Mouse (Mus musculus): Measurements from ENCODE around the gene Dock4. TPM values are rescaled to one million over a fixed set of nuclear protein-coding genes. Genes with fewer than 3 reads are reported as not detected.

Gene Dock4
- polyA plus RNA-seq, 2 experiments, result 7.7 to 12.2 TPM

- no peak for ATAC-seq (ENCODE audit: low FRiP score, low read depth)
- Histone ChIP-seq H3K4me1 (ENCODE audit: control insufficient read depth, insufficient read depth, low read length) (no peaks in the 10 kb centered on the region), H3K4me3 (replicated peaks; ENCODE audit: low read length) (no peak overlapping the region), H3K27me3 (ENCODE audit: control insufficient read depth, insufficient read depth, low read length) (no peaks in the 10 kb centered on the region), H3K9ac (ENCODE audit: low read depth, low read length, severe bottlenecking) (no peak overlapping the region), H3K27ac (replicated peaks; ENCODE audit: low read depth, low read length) (no peak overlapping the region), H3K9me3 (ENCODE audit: control insufficient read depth, low read length) (no peaks in the 10 kb centered on the region), H3K36me3 (ENCODE audit: control insufficient read depth, insufficient read depth, low read length) (no peaks in the 10 kb centered on the region), H3K4me2 (replicated peaks; ENCODE audit: low read depth, low read length, severe bottlenecking) (no peak overlapping the region)
- no peak for TF ChIP-seq POLR2A (IDR thresholded peaks at IDR 0.05; ENCODE audit: borderline replicate concordance, extremely low read depth, insufficient read depth, insufficient read length)
- 87% methylated on average over 8 of the region's 8 CpGs for WGBS
- DNase-seq (ENCODE audit: low spot score), result no peak
These were observed 30.3 kb upstream of the Dock4 start for GRCm38 (mm10) chr12:40415312-40415925.

GRCm38 (mm10) chr12:40417257-40417656 lies 28.5 kb upstream of the Dock4 start:
- ATAC-seq (ENCODE audit: low FRiP score, low read depth), result no peak
- no peaks in the 10 kb centered on the region for H3K27me3 ChIP-seq (ENCODE audit: control insufficient read depth, insufficient read depth, low read length)
- 89% methylated on average over 4 of the region's 4 CpGs for WGBS
- no peaks in the 10 kb centered on the region for H3K4me1 ChIP-seq (ENCODE audit: control insufficient read depth, insufficient read depth, low read length)
- no peak overlapping the region for H3K9ac ChIP-seq (ENCODE audit: low read depth, low read length, severe bottlenecking)
- H3K27ac ChIP-seq (replicated peaks; ENCODE audit: low read depth, low read length), result no peak overlapping the region
- no peaks in the 10 kb centered on the region for H3K36me3 ChIP-seq (ENCODE audit: control insufficient read depth, insufficient read depth, low read length)
- TF ChIP-seq POLR2A (IDR thresholded peaks at IDR 0.05; ENCODE audit: borderline replicate concordance, extremely low read depth, insufficient read depth, insufficient read length), result no peak
- H3K4me2 ChIP-seq (replicated peaks; ENCODE audit: low read depth, low read length, severe bottlenecking), result no peak overlapping the region
- H3K9me3 ChIP-seq (ENCODE audit: control insufficient read depth, low read length), result no peaks in the 10 kb centered on the region
- no peak overlapping the region for H3K4me3 ChIP-seq (replicated peaks; ENCODE audit: low read length)
- no peak for DNase-seq (ENCODE audit: low spot score)

DNA sequence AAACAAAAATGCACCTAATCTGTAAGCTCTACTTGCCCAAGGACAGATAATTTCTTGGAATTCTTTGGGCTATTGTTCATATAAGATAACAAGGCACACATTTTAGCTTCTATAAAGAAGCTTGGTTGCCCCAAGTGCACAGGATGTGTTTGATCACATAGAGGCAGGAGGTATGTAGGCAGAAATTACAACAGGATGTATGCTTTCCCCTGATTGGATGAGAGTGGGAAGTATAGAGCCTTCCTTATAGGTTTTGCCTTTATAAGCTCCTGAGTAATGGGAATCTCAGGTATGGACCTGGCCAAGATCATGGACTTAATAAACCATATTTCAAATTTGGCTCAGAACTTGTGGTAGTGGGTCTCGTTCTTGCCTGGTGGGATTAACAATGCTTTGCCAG lies 20.8 kb upstream of the Dock4 start:
- 77% methylated on average over 1 of the region's 1 CpGs for WGBS
- no peak overlapping the region for H3K9ac ChIP-seq (ENCODE audit: low read depth, low read length, severe bottlenecking)
- DNase-seq (ENCODE audit: low spot score), result no peak
- no peak overlapping the region for H3K27ac ChIP-seq (replicated peaks; ENCODE audit: low read depth, low read length)
- no peak for ATAC-seq (ENCODE audit: low FRiP score, low read depth)
- no peaks in the 10 kb centered on the region for H3K27me3 ChIP-seq (ENCODE audit: control insufficient read depth, insufficient read depth, low read length)
- H3K4me2 ChIP-seq (replicated peaks; ENCODE audit: low read depth, low read length, severe bottlenecking), result no peak overlapping the region
- H3K36me3 ChIP-seq (ENCODE audit: control insufficient read depth, insufficient read depth, low read length), result peaks cover 3% of the 10 kb centered on the region; the same call in 1 of the 2 replicates
- H3K4me3 ChIP-seq (replicated peaks; ENCODE audit: low read length), result no peak overlapping the region
- no peaks in the 10 kb centered on the region for H3K9me3 ChIP-seq (ENCODE audit: control insufficient read depth, low read length)
- no peaks in the 10 kb centered on the region for H3K4me1 ChIP-seq (ENCODE audit: control insufficient read depth, insufficient read depth, low read length)
- no peak for TF ChIP-seq POLR2A (IDR thresholded peaks at IDR 0.05; ENCODE audit: borderline replicate concordance, extremely low read depth, insufficient read depth, insufficient read length)

- no peak overlapping the region for H3K27ac ChIP-seq (replicated peaks; ENCODE audit: low read depth, low read length)
- H3K27me3 ChIP-seq (ENCODE audit: control insufficient read depth, insufficient read depth, low read length), result no peaks in the 10 kb centered on the region
- no peak for TF ChIP-seq POLR2A (IDR thresholded peaks at IDR 0.05; ENCODE audit: borderline replicate concordance, extremely low read depth, insufficient read depth, insufficient read length)
- no peak overlapping the region for H3K4me2 ChIP-seq (replicated peaks; ENCODE audit: low read depth, low read length, severe bottlenecking)
- peaks cover 3% of the 10 kb centered on the region; the same call in 1 of the 2 replicates for H3K36me3 ChIP-seq (ENCODE audit: control insufficient read depth, insufficient read depth, low read length)
- H3K9ac ChIP-seq (ENCODE audit: low read depth, low read length, severe bottlenecking), result no peak overlapping the region
- ATAC-seq (ENCODE audit: low FRiP score, low read depth), result no peak
- H3K4me3 ChIP-seq (replicated peaks; ENCODE audit: low read length), result no peak overlapping the region
- no peaks in the 10 kb centered on the region for H3K9me3 ChIP-seq (ENCODE audit: control insufficient read depth, low read length)
- no peaks in the 10 kb centered on the region for H3K4me1 ChIP-seq (ENCODE audit: control insufficient read depth, insufficient read depth, low read length)
- no peak for DNase-seq (ENCODE audit: low spot score)
- 86% methylated on average over 10 of the region's 10 CpGs for WGBS
These were observed 18.1 kb upstream of the Dock4 start for GRCm38 (mm10) chr12:40427606-40428005.

- Histone ChIP-seq H3K4me2 (replicated peaks; ENCODE audit: low read depth, low read length, severe bottlenecking) (no peak overlapping the region), H3K4me1 (ENCODE audit: control insufficient read depth, insufficient read depth, low read length) (no peaks in the 10 kb centered on the region; the same call in 1 of the 2 replicates), H3K9me3 (ENCODE audit: control insufficient read depth, low read length) (no peaks in the 10 kb centered on the region), H3K36me3 (ENCODE audit: control insufficient read depth, insufficient read depth, low read length) (peaks cover 3% of the 10 kb centered on the region; the same call in 1 of the 2 replicates), H3K9ac (ENCODE audit: low read depth, low read length, severe bottlenecking) (no peak overlapping the region), H3K27me3 (ENCODE audit: control insufficient read depth, insufficient read depth, low read length) (no peaks in the 10 kb centered on the region), H3K27ac (replicated peaks; ENCODE audit: low read depth, low read length) (no peak overlapping the region), H3K4me3 (replicated peaks; ENCODE audit: low read length) (no peak overlapping the region)
- ATAC-seq (ENCODE audit: low FRiP score, low read depth) (no peak), DNase-seq (ENCODE audit: low spot score) (no peak)
- TF ChIP-seq POLR2A (IDR thresholded peaks at IDR 0.05; ENCODE audit: borderline replicate concordance, extremely low read depth, insufficient read depth, insufficient read length), result no peak
- WGBS, result 28% methylated on average over 3 of the region's 3 CpGs
These were observed 15.8 kb upstream of the Dock4 start for GRCm38 (mm10) chr12:40429976-40430375.

Measured in limb, embryonic 14.5 days (tissue).